Mouse (Mus musculus) mouse trophoblast stem cell (cell line): ENCODE measurements around the gene Prpf8.

Experiments used
- in situ Hi-C, 2 experiments: fragments of 300-500 bp; cut with MseI, MboI; formaldehyde crosslinking; loops; 2 replicates in 1 of 2; 3 replicates in 1 of 2; pipeline ENCODE4 v1.15.1; 2025

The Prpf8 gene

DNA sequence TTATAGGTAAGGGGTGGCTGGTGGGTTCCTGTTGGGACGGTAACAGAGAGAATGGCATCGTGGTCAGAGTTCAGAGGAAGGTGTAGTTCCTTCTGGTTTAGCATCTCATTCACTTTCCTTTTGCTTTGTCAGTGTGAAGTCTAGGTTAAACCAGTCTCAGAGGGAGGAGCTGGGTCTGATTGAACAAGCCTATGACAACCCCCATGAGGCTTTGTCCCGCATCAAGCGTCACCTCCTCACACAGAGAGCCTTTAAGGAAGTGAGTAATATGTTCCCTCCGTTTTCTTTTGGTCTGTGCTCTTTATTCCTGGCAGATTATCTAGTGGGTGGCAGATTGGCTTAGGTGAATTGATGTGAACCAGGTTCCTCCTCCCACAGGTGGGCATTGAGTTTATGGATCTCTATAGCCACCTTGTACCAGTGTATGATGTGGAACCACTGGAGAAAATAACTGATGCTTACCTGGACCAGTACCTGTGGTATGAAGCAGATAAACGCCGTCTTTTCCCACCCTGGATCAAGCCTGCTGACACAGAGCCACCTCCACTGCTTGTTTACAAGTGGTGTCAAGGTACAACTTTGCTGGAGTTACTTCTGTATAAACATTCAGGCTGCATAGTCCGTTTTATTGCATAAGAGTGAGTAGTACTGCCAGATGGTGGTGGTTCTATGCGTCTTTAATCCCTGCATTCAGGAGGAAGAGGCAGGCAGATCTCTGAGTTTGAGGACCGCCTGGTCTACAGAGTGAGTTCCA is 7.9 kb downstream of the Prpf8 start:
- in situ Hi-C loops, result no loop called here

DNA sequence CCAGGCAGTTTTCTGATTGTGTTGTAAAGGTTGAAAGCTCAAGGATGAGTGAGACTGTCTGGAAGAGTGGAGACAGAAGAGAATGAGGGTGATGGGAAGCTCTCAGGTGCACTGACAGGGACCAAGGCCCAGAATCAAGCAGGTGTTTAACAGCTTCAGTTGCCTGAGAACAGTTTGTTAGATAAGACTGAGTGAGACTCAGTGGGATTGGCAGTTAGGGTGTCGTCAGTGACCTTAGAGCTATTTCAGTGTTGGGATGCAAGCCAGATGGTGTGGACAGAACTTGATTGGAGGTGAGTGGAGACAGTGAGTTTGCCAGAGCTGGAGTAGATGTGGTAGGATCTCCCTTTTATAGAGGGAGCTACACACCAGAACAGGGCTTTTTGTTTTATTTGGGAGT is 11.5 kb downstream of the Prpf8 start:
- in situ Hi-C loops, result no loop called here

DNA sequence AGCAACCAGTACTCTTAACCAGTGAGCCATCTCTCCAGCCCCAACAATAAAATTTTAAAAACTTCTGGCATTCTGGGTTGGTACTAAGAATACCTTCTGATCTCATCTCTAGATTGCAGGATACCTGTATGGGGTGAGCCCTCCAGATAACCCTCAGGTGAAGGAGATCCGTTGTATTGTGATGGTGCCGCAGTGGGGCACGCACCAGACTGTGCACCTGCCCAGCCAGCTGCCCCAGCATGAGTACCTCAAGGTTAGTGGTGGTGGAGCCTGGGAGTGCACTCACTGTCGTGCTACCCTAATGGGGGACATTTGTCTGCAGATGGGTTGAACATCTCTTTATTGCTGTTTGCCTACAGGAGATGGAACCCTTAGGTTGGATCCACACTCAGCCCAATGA is 21.5 kb downstream of the Prpf8 start:
- in situ Hi-C loops, result no loop called here

DNA sequence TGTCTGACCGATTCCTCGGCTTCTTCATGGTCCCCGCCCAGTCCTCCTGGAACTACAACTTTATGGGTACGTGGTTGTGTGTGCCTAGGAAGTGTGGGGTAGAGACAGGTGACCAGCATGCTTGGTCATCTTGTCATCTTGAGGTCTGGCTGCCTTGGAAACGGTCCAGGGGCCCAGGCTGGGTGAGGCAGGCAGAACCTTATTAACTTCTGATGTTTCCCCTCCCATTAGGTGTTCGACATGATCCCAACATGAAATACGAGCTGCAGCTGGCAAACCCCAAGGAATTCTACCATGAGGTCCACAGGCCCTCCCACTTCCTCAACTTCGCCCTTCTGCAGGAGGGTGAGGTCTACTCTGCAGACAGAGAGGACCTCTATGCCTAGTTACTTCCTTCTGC is 22.3 kb downstream of the Prpf8 start:
- in situ Hi-C loops, result no loop called here

DNA sequence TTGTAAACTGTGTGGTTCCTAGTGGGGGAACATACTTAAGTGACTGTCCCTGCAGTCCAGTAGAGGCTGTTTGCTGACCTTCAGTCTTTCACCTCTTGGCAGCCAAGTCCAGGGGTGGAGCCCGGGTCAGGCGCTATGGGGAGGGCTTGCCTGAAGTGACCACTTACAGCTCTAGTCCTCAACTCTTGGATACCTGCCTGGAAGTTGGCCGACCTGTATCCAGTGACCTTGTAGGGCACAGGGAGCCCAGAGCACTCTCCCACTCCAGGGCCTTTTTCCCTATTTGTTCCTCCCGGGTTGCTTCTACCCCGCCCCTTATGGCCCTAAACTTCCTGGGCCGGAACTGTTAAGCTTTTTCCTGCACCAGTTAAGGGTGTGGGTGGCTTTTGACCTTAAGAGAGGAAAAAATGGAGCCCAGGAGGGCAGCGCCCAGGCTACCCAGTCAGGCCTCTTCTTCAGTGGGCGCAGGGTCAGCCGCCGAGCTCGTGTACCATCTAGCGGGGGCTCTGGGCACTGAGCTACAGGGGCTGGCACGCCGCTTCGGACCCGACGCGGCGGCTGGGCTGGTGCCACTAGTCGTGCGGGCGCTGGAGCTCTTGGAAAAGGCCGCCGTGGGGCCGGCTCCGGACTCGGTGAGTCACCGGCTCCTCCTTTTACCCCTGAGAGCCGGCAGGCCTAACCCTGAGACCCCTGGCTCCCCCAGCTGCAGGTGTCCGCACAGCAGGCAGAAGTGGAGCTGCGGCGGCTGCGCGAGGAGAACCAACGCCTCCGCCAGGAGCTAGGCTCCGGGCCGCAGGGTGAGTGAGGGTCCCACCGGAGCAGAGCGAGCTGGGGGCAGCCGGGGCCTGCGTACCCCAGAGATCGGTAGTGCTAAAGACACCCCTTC is 23.4 kb downstream of the Prpf8 start, which contains the start of gene Rilp:
TSS of gene Rilp (plus strand) at position 354 of the 886 bp plus-strand sequence.
- in situ Hi-C loops, result no loop called here

DNA sequence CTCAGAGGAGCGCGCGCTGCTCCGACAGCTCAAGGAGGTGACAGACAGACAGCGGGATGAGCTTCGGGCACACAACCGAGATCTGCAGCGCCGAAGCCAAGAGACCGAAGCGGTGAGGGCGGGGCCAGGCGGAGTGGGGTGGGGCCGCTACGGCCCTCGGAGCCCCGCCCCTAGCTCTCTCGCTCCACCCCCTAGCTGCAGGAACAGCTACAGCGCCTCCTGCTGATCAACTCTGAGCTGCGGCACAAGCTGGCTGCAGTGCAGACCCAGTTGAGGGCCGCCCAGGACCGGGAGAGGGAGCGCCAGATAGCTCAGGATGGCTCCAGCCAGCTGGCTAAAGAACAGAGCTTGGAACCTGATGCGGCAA is 24.0 kb downstream of the Prpf8 start:
- in situ Hi-C loops, result no loop called here

DNA sequence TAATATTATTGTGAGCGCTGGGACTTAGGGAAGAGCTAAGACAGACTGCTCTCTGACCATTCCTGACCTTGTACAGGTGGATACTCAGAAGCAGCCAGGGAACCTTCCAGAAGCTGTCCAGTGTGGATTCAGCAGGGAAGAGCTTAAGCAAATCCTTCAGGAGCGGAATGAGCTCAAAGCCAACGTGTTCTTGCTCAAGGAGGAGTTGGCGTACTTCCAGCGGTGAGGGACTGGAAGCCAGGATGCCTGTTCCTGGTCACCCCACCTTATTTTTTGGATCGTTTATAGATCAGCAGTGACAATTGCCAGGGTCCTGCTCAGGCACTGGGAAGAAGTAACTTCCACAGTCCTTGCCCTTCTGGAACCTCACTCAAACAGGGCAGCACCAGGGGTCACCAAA is 24.6 kb downstream of the Prpf8 start:
- in situ Hi-C loops, result no loop called here

DNA sequence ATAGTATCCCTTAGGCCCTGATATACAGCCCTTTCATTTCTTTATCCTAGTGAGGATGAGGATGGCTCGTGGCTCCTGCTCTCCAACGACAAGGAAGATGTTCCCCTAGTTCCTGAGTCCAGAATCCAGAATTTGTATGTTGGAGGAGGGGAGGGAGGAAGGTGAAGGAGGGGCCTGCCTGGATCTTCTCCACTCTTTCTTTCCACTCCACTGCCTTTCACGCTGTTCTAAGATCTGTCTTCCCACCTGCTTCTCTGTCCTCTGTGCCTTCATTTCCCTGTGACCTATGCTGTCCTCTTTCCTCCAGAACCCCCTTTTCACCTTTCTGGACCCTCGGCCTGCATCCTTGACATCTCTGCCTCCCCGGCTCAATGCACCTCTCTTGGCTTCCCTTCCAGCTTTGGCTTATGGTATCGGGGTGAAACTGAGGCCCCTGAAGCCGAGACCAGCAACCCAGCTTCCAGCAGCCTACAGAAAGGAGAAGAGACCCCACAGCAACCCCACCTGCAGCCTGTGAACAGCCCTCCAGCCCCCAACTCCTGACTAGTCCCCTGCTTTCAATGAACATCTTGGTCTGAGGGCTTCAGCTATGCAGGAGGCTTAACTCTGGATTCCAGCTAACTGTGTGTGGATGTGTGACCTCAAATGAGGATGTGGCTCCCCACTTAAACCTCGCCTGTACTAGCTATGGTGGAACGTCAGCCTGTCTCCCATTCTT is 25.8 kb downstream of the Prpf8 start:
- in situ Hi-C loops, result no loop called here

DNA sequence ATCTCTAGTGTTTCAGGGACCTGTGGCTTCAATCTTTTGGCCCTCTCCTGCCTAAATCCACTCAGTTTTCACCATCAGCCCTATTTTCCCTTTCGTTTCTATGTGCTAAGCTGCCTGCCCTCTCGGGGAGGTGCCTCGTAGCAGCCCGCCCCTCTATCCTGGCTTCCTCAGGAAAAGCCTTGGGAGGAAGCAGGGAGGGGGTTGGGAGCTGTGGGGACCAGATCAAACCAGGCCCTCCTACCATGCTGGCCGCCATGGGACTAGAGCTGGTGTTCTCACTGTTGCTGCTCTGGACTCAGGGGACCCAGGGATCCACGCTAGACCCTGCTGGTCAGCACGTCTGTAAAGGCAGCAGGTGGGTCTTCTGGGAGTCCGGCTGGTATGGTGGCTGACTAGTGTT is 26.7 kb downstream of the Prpf8 start, which contains the start of gene Scarf1:
TSS of gene Scarf1 (plus strand) at position 205 of the 400 bp plus-strand sequence.
- in situ Hi-C loops, result no loop called here

DNA sequence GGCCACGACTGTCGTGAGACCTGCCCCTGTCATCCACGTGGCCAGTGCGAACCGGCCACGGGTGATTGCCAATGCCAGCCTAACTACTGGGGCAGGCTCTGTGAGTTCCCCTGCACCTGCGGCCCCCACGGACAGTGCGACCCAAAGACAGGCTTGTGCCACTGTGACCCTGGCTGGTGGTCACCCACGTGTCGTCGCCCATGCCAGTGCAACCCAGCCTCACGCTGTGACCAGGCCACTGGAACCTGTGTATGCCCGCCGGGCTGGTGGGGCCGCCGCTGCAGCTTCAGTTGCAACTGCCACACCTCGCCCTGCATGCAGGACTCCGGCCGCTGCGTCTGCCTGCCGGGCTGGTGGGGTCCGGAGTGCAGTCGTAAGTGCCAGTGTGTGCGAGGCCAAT is 28.6 kb downstream of the Prpf8 start:
- in situ Hi-C loops, result no loop called here

DNA sequence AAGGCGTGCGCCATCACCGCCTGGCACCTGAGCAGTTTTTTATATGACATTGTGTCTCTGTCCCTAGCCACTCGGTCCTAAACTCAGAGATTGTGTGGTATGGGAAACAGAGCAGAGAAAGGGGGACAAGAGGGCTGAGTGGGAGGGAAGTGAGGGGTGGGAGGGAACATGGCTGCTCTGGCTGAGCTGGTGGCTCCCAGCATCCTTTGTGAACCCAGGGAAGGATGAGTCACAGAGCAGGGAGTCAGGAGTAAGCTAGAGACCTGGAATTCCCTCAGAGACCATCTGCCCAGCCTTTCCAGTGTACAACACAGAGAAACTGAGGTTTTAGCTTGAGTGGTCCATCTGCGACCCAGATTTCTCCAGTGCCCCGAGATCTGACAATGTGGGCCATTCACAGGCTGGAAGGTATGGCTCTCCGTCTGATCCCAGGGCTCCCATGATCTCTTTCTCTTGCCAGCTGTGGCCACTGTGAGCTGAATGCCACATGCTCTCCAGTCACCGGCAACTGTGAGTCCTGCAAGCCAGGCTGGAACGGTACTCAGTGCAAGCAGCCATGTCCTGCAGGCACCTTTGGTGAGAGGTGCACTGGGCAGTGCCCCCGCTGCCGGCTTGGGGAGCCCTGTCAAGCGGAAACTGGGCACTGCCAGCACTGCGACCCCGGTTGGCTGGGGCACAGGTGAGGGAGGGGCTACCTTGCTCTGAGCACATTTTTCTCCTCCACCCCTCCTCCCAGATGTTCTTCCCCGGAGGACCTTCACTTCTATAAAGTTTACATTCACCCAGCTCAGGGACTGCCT is 33.4 kb downstream of the Prpf8 start:
- in situ Hi-C loops, result no loop called here

DNA sequence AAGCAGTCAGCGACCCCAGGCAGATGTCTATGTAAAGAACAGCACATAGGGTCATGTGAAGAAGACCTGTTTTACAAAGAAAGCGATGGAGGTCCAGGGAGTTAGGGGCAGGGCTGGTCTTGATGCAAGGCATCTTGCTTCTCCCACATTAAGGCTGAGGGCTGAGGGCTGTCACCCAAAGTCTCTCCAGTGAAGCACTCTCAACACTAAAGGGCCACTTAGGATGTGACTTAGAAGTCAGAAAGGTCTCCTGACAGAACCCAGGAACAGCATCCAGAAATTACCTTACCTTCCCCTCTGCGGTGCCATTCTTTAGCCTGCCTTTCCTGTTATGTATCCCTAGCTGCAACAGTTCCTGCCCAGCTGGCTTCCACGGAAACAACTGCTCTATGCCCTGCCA is 35.0 kb downstream of the Prpf8 start:
- in situ Hi-C loops, result no loop called here

DNA sequence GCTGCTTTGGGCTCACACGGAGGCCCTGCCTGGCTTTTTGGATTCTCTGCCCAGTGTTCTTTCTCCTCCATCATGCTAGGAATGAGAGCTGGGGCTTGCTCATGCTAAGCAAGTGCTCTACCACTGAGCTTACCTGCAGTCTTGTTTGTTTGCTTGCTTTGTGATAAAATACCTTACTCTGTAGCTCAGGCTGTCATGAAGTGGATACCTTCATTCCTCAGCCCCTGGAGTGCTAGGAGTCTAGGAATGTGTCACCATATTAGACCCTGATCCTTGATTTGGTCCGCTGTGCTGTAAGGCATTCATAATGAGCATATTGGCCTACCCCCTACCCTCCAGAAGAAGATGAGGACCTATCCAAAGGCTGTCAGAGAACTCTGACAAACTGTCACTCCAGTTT is 36.2 kb downstream of the Prpf8 start:
- in situ Hi-C loops, result no loop called here

DNA sequence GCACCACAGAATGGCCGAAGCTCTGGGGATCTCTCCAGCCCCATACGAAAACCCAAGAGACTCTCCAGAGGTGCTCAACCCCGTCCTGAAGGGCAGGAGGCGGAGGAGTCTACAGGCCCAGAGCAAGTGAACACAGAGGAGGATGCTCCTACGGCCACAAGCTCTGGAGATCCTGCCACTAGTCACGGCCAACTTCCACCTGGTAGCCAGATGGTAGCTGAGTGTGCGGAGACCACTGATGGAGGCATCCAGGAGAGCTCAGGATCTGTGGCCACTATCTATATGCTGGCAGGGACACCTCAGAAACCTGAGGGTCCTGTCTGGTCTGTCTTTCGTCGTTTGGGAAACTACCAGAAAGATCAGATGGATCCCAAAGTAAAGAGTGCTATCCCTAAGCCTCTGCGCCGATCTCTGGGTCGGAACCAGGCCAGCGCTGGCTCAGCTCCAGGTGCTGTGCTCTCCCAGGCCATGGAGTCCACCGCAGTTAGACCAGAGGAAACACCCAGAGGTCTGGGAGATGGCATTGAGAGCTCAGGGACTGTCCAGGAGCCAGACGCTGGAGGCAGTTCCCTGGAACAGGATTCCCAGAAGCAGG is 39.0 kb downstream of the Prpf8 start:
- in situ Hi-C loops, result loop anchor here in 1 of 2 experiments (5.0 kb wide), 1 partner anchor 52 kb away; no protein-coding TSS in a partner anchor

DNA sequence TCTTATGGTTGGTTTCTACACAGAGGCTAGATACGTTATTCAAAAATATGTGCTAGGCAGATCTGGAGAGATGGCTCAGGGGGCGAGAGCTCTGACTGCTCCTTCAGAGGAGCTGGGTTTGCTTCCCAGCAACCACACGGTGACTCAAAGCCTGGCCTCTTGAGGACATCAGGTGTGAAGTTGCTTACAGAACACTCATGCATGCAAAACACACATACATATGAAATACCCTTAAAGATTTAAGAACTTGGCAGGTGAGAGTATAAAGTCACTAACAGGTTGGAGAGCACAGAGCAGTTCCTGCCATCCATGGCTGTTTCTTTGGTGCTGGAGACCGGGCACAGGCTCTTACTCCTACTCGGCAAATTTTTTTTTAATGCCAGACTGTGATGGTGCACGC is 40.3 kb downstream of the Prpf8 start:
- in situ Hi-C loops, result loop anchor here in 1 of 2 experiments (5.0 kb wide), 1 partner anchor 50 kb away; no protein-coding TSS in a partner anchor

DNA sequence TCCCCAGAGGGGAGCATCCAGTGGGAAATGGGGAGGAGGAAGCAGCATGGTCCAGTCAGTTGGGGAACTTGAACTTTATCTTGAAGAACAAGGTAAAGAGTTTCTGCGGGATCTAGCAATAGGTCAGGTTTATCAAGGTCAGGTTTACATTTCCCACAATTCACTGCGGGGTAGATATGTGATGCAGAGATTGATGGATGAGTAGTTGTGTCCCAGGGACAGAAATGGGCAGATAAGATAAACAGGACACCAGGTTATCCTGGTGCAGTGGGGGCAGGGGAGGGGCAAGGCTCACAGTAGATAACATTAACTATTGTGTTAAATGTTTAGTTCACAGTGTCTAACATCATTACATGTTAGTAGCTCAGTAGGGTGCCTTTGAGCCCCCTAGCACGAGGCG is 43.2 kb downstream of the Prpf8 start:
- in situ Hi-C loops, result loop anchor here (5.0 kb wide), 2 partner anchors 38 to 48 kb away; no protein-coding TSS in a partner anchor

DNA sequence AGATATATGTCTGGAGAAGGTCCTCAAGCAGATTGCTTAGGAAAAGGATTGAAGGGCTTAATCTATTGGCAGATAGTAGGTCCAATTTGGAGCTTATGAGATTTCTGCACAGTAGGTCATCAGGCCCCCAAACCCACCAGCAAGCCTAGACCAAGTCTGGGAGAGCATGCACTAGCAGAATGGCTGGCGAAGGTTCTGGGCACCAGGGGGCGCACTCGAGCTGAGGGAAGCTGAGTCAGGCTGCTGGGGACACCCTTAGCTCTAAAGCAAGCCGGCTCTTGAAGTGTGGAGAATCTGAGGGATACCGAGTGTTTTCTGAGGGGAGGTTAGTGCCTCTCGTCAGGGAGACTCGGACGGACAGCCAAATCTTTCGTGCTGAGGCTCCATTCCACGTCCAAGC is 43.7 kb downstream of the Prpf8 start:
- in situ Hi-C loops, result loop anchor here in 1 of 2 experiments (5.0 kb wide), 1 partner anchor 37 kb away; no protein-coding TSS in a partner anchor

DNA sequence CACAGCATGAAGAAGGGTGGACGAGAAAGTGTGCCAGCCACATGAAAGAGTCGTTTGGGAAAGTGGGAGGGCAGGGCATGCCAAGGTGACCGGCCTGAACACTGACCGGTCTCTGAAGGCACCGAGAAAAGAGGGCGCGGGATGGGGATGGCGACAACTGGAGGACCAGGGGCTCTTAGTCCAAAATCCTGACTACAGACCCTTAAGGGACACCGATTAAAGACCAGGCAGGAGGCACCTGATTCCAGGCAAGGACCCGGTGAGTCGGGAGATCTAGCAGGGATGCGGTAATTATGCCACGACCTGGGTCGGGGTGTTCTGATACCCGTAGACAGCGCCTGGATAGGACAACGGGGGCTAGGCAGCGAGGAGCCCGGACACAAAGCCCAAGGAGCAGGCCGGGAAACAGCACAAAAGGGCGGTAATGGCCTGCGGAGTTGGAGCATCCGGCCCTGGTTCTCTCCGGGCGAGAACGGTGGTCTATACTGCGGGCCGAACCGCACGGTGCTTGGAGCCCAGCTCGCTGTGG is 44.3 kb downstream of the Prpf8 start:
- in situ Hi-C loops, result loop anchor here in 1 of 2 experiments (5.0 kb wide), 1 partner anchor 36 kb away; no protein-coding TSS in a partner anchor

DNA sequence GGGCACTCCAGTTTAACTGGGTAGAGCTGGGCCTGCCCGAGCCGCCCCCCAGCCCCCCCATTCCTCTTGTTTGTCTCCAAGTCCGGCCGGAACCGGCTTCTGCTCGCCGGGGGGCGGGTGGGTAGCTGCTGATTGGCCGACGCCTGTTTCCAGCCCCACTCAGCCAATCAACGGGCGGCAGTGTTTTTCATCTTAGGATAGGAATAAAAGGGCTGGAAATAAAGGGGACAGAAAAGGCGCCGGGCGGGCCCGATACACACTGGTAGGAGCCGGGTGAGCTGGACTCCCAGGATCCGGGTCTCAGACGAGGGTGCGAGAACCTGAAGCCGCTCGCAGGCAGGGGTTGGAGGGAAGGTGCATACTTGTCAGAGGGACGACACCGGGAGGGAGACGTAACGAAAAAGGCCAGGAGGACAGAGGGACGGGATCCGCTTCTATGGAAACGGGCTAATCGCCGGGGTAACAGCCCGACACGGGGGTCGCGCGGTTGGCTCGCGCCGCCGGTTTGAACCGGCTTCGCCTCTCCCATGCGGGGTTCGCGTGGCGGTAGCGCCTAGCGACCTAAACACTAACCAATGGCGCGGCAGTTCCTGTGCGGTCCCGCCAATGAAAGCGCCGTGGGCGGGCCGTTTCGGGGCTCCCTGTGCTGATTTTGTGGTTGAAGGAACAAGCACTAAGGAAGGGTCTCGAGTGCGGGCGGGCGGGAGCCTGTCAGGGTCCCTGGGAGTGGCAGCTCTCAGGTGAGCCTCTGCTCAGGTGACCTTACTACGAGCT is 45.0 kb downstream of the Prpf8 start, which contains the start of gene Slc43a2:
TSS of gene Slc43a2 (plus strand) at position 226 of the 774 bp plus-strand sequence.
- in situ Hi-C loops, result loop anchor here in 1 of 2 experiments (5.0 kb wide), 1 partner anchor 36 kb away; no protein-coding TSS in a partner anchor
